Mouse (Mus musculus): ENCODE data around the gene Epha5. TPM values are rescaled to one million over a fixed set of nuclear protein-coding genes. Genes with fewer than 3 reads are reported as not detected.

The Epha5 gene
- polyA plus RNA-seq, 1 experiment from 2014 or later: not detected

DNA sequence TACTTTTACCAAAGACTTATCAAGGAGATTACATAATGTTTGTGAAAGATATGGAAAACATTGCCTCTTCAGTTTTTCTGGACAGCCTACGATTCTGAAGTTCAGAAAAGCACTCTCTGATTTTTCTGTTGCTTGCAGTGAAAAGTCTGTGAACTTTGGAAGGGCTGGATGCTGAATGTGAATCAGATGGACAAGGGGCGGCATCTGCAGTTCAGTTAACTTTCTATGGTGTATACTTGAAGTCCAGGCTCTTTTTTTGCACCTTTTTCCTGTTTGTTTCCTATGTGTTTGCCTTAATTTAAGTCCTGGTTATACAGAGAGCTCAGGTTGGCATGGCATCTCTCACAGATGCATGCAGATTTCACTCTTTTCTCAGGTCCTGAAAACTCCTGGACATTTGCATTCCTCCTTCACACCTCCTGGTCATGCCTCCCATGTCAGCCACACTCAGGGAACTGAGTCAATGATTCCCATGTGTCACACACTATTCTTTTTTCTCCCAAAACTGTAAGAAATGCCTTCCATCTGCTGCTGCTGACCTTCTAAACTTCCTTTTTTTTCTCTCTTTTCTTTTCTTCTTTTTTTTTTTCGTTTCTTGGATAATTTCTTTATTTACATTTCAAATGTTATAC lies 81.2 kb downstream of the Epha5 start:
- no peaks in the 10 kb centered on the region for H3K79me2 ChIP-seq (ENCODE audit: inconsistent target)
- 60% methylated on average over 3 of the region's 3 CpGs for WGBS (ENCODE audit: missing documents)
- no peak overlapping the region for H3K27ac ChIP-seq
- H3K36me3 ChIP-seq (ENCODE audit: inconsistent target): no peaks in the 10 kb centered on the region
- no peak overlapping the region for H3K4me3 ChIP-seq (ENCODE audit: inconsistent target)

- H3K4me3 ChIP-seq (ENCODE audit: inconsistent target): no peak overlapping the region
- no peak overlapping the region for H3K27ac ChIP-seq
- no peaks in the 10 kb centered on the region for H3K36me3 ChIP-seq (ENCODE audit: inconsistent target)
- 80% methylated on average over 6 of the region's 6 CpGs for WGBS (ENCODE audit: missing documents)
- H3K79me2 ChIP-seq (ENCODE audit: inconsistent target): no peaks in the 10 kb centered on the region
These were observed 82.7 kb downstream of the Epha5 start for GRCm38 (mm10) chr5:84334481-84334880.

DNA sequence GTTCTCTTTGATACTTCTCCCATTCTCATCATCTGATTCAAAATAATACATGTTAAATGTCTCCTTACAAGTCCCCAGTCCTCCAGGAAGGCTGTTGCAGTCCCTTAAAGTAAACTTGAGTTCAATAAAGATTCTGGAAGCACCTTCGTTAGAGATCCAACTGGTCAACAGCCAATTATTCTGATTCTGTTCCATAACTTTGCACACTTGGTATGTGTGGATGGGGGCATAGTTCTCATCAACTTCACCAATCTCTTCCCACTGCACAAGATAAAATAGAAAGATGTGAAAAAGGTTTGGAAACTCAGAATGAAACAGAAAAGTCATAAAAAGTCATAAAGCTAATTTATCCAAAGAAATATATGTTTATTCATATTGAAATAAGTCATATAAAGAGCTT lies 85.6 kb downstream of the Epha5 start:
- Histone ChIP-seq H3K79me2 (ENCODE audit: inconsistent target) (no peaks in the 10 kb centered on the region), H3K27ac (no peak overlapping the region), H3K36me3 (ENCODE audit: inconsistent target) (no peaks in the 10 kb centered on the region), H3K4me3 (ENCODE audit: inconsistent target) (no peak overlapping the region)
- 100% methylated on average over 1 of the region's 1 CpGs for WGBS (ENCODE audit: missing documents)

DNA sequence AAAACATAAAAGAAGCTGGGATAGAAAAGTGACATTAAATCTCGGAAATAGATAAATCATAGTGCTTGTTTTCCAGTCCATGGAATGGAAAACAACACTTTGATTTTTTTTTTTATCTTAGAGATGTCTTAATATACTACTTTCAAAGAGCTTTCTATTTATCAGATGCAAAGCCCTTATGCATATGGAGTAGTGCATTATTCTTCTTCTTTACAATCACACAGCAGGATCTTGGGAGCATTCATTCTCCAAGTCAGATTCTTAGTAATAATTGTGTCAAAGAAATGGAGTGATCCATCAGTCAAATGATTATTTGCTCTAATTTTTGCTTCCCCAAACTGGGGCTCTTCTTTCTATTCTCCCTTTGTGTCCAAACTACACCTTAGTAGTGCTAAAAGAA lies 96.6 kb downstream of the Epha5 start:
- 79% methylated on average over 1 of the region's 1 CpGs for WGBS (ENCODE audit: missing documents)
- Histone ChIP-seq H3K36me3 (ENCODE audit: inconsistent target) (no peaks in the 10 kb centered on the region), H3K4me3 (ENCODE audit: inconsistent target) (no peak overlapping the region), H3K27ac (no peak overlapping the region), H3K79me2 (ENCODE audit: inconsistent target) (no peaks in the 10 kb centered on the region)

DNA sequence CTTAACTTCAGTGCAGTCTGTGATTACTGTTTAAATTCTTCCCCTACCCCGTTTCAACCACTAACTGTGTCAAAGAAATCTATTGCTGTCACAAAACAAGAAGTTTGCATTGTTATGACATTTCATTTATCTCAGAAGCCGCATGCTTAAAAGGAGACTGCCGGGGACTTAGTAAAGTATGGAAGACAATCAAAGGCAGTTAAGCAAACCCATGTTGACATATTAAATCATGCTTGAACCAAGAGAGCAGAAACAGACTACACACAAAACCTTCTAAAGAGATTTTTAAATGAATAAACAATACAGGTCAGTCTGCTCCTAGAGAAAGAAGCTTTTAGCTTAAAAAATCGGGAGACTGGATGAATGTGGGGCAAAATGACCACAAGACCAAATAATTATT lies 97.0 kb downstream of the Epha5 start:
- H3K27ac ChIP-seq: no peak overlapping the region
- H3K36me3 ChIP-seq (ENCODE audit: inconsistent target): no peaks in the 10 kb centered on the region
- H3K79me2 ChIP-seq (ENCODE audit: inconsistent target): no peaks in the 10 kb centered on the region
- 70% methylated on average over 4 of the region's 4 CpGs for WGBS (ENCODE audit: missing documents)
- H3K4me3 ChIP-seq (ENCODE audit: inconsistent target): no peak overlapping the region

GRCm38 (mm10) chr5:84318814-84319340 lies 98.3 kb downstream of the Epha5 start:
- 69% methylated on average over 8 of the region's 8 CpGs for WGBS (ENCODE audit: missing documents)
- Histone ChIP-seq H3K27ac (no peak overlapping the region), H3K36me3 (ENCODE audit: inconsistent target) (no peaks in the 10 kb centered on the region), H3K79me2 (ENCODE audit: inconsistent target) (no peaks in the 10 kb centered on the region), H3K4me3 (ENCODE audit: inconsistent target) (no peak overlapping the region)

DNA sequence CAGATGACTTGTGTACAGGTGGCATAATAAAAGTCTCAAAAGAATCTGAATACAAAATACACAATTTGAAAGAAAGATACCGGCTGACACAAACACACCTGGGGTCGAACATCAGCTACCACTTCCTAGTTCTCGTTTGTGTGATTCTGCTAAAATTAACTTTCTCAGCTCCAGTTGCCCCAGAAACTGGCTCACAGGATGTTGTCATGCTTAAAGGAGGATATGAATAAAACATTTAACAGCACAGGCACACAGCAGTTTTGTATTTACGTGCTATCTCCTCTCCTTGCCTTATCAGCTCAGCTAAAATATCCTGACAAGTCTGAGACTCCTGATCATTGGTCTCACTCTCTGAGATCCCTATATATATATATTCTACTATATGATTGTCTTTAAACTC lies 99.3 kb downstream of the Epha5 start:
- Histone ChIP-seq H3K27ac (no peak overlapping the region), H3K4me3 (ENCODE audit: inconsistent target) (no peak overlapping the region), H3K79me2 (ENCODE audit: inconsistent target) (no peaks in the 10 kb centered on the region), H3K36me3 (ENCODE audit: inconsistent target) (no peaks in the 10 kb centered on the region)
- 57% methylated on average over 4 of the region's 4 CpGs for WGBS (ENCODE audit: missing documents)

DNA sequence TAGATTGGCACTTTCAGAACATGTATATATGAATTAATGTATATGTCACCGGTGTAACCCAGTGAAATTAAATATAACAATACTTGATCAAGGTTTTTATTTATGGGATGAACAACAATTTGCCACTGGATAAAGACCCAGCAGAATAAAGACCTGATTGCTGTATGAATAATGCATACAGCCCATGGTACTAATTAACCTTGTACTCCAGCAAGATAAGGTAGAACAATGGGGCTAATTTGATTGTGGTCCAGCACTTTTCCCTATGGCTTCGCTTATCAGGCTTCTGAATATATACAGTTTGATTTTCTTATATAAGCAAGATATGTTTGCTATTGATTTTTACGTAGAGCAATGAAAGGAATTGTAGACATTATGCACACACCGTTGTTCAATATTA lies 103.6 kb downstream of the Epha5 start:
- H3K36me3 ChIP-seq (ENCODE audit: inconsistent target): no peaks in the 10 kb centered on the region
- H3K79me2 ChIP-seq (ENCODE audit: inconsistent target): no peaks in the 10 kb centered on the region
- 78% methylated on average over 4 of the region's 4 CpGs for WGBS (ENCODE audit: missing documents)
- H3K4me3 ChIP-seq (ENCODE audit: inconsistent target): no peak overlapping the region
- H3K27ac ChIP-seq: no peak overlapping the region

DNA sequence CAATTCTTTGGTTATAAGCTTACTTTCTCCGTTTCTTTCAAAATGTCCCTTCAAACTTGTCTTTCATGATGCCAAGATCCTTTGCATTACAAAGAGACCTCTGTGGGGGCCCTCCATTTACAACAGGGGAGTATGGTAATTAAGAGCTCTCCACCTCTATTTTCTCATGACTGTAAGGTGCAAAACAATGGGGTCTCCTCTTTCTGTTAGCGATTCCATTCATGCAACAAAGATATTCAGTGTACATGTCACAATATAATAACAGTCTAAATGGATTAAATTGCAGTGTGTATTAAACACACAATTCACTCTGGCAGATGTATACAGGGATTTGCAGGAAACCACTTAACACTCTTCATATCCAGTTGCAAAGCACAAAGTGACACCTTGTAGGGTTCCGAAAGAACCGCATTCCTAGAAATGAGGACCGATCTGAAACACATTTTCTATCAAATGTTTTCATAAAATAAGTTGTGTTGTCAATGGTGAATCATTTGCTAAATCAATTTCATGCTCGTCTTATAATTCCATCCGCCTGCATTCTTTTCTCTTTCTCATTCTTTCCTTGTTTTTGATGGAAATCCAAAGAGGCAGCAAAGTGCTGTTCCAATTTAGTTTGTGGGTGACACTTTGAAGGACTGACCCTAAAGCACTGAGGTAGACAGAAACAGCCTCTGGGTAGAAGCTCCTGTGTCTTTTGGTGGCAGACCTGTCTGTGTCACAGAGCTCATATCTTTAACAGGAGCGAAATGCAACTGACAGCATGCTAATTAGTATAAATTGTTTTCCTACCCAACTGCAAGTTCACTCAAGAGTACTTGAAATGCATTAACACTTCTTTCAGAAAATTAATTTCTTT lies 118.1 kb downstream of the Epha5 start:
- Histone ChIP-seq H3K36me3 (ENCODE audit: inconsistent target) (no peaks in the 10 kb centered on the region), H3K4me3 (ENCODE audit: inconsistent target) (no peak overlapping the region), H3K79me2 (ENCODE audit: inconsistent target) (no peaks in the 10 kb centered on the region), H3K27ac (no peak overlapping the region)
- WGBS (ENCODE audit: missing documents): 58% methylated on average over 8 of the region's 8 CpGs

- Histone ChIP-seq H3K4me3 (ENCODE audit: inconsistent target) (no peak overlapping the region), H3K27ac (no peak overlapping the region), H3K79me2 (ENCODE audit: inconsistent target) (no peaks in the 10 kb centered on the region), H3K36me3 (ENCODE audit: inconsistent target) (no peaks in the 10 kb centered on the region)
- WGBS (ENCODE audit: missing documents): 83% methylated on average over 3 of the region's 3 CpGs
These were observed 127.7 kb downstream of the Epha5 start for GRCm38 (mm10) chr5:84289429-84289977.

DNA sequence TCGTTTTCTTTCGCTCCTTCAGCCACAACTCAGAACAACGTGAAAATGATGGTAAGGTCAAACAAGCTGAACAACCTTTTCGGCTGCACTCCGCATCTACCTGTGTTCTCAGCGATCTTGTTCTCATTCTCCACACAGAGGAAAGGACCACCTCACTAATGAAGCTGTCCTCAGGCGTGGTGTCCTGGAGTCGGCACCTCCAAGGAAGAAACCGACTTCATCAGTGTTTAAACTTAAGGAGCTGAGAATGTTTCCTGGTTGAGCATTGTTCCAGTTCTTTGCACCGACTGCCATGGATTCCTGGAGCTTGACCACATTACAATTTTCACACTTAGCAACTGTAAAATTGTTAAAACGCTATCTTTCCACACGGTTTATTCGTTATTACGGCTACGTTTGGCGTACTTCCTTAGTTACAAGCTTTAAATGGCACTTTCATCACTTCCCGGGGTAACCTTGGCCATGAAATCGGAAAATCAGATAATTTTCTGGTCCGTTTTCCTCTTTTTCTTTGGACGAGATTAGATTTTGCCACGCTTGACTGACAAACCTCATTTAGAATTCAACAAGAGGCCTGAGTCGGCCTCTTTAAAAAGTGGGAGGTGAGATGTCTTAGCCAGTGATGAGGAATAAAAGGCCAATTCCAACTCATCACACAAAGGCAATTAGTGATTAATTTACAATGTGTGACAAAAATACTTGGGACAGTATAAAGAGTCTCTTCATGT lies 135.7 kb downstream of the Epha5 start:
- no peaks in the 10 kb centered on the region for H3K36me3 ChIP-seq (ENCODE audit: inconsistent target)
- no peak overlapping the region for H3K4me3 ChIP-seq (ENCODE audit: inconsistent target)
- 87% methylated on average over 20 of the region's 22 CpGs for WGBS (ENCODE audit: missing documents)
- no peak overlapping the region for H3K27ac ChIP-seq
- no peaks in the 10 kb centered on the region for H3K79me2 ChIP-seq (ENCODE audit: inconsistent target)

DNA sequence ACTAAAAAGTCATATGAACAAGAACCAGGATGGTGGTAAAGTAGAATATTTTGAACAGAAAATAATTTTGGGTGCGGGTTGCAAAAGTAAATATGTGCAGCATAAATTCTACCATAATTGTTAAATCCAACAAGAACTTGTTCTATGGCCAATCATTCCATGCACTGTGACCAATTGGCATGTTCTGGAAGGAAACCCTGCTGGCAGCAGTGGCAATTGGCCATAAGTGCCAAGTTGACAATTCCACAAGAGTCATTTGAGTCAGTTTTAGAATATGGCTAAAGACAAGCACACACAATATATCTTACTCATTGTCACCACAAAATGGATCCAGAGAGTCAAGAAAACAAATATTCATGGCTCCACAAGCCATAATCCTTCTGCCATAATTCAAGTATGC lies 140.2 kb downstream of the Epha5 start:
- WGBS (ENCODE audit: missing documents): 100% methylated on average over 1 of the region's 1 CpGs
- H3K79me2 ChIP-seq (ENCODE audit: inconsistent target): no peaks in the 10 kb centered on the region
- H3K27ac ChIP-seq: no peak overlapping the region
- H3K36me3 ChIP-seq (ENCODE audit: inconsistent target): no peaks in the 10 kb centered on the region
- H3K4me3 ChIP-seq (ENCODE audit: inconsistent target): no peak overlapping the region

DNA sequence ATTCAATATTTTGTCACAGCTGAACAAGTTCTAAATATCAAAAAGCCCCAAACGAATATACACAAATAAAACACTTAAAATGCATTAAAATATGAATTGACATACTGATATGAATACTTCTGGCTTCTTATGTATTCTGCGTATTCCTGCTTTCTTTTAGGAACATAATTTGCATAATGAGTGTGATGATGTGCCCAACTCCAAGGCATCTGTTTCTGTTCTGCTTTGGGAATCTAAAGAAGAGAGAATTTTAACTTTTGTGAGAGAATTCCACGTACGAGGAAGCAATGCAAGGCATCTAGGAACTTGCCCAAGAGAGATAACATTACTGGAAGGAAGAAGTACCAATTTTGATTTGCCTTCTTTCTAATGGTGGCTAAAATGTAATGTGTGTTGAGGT lies 151.8 kb downstream of the Epha5 start:
- no peaks in the 10 kb centered on the region for H3K79me2 ChIP-seq (ENCODE audit: inconsistent target)
- H3K36me3 ChIP-seq (ENCODE audit: inconsistent target): no peaks in the 10 kb centered on the region
- WGBS (ENCODE audit: missing documents): 74% methylated on average over 4 of the region's 4 CpGs
- no peak overlapping the region for H3K27ac ChIP-seq
- H3K4me3 ChIP-seq (ENCODE audit: inconsistent target): no peak overlapping the region

- 46% methylated on average over 6 of the region's 6 CpGs for WGBS (ENCODE audit: missing documents)
- Histone ChIP-seq H3K79me2 (ENCODE audit: inconsistent target) (no peaks in the 10 kb centered on the region), H3K36me3 (ENCODE audit: inconsistent target) (no peaks in the 10 kb centered on the region), H3K27ac (no peak overlapping the region), H3K4me3 (ENCODE audit: inconsistent target) (no peak overlapping the region)
These were observed 153.2 kb downstream of the Epha5 start for GRCm38 (mm10) chr5:84263999-84264398.

DNA sequence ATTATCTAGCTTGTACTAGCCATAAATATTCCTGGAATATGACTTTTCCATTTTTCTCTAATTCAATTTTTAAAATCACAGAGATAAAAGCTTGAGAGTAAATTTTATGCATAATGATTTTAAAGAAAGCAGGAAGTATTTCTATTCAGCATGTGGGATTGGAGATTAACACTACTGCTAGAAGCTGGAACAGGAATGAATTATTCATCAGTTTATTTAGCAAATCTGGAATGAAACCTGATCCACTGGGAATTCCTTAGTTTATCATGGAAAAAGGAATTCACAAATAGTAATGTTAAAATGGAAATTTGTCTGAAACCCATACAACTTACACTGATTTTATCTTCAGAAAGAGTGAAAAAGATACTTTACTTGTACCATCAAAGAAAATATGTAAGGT lies 187.2 kb downstream of the Epha5 start:
- Histone ChIP-seq H3K4me3 (ENCODE audit: inconsistent target) (no peak overlapping the region), H3K27ac (no peak overlapping the region), H3K79me2 (ENCODE audit: inconsistent target) (no peaks in the 10 kb centered on the region), H3K36me3 (ENCODE audit: inconsistent target) (no peaks in the 10 kb centered on the region)
